ENCODE assay signal across 10 mouse cellular contexts in genomic region chr14:20668154-20668810, GRCm38 (mm10). TPM values are rescaled to one million over a fixed set of nuclear protein-coding genes. Genes with fewer than 3 reads are reported as not detected.
DNase-seq lines count a peak whose midpoint lies in the region; ATAC-seq and TF ChIP-seq lines count a peak whose summit lies in the region.
"Had no signal": no experiment of that assay in that cellular context is flagged by ENCODE, and none has a peak within 500 bp of the region (broad histone marks: within the 10 kb centered on the region; RNA-seq: fewer than 3 reads in every experiment).

TSS of gene Synpo2l (minus strand) at chr14:20668354.

- peak within 1 kb of the TSS; percentile 95 to 96 for H3K27ac ChIP-seq in heart, embryonic 14.5 days (replicated peaks in 1 of 2; ENCODE audit: control insufficient read depth in 1 of 2, insufficient read depth in 1 of 2, low read depth in 2 of 2, low read length in 2 of 2)
- no peak within 1 kb of the TSS for H3K27ac ChIP-seq in hindbrain, embryonic 16.5 days (ENCODE audit: low read depth, low read length)

- H3K79me2 ChIP-seq in C2C12 (ENCODE audit: control insufficient read depth, insufficient read depth), result peaks cover 5% of the 10 kb centered on the region

- peak within 1 kb of the TSS; percentile 81 for H3K9ac ChIP-seq in heart, embryonic 14.5 days (ENCODE audit: low read length)
- no peak within 1 kb of the TSS for H3K9ac ChIP-seq in hindbrain, embryonic 16.5 days (ENCODE audit: low read depth, low read length)

- H3K36me3 ChIP-seq in C2C12 (ENCODE audit: control insufficient read depth, insufficient read depth), result no peaks in the 10 kb centered on the region
- 0 out of 2 replicates have a peak, but pooled peaks cover 3% of the 10 kb centered on the region for H3K36me3 ChIP-seq in heart, embryonic 14.5 days (ENCODE audit: control insufficient read depth, insufficient read depth, low read length)
- H3K36me3 ChIP-seq in hindbrain, embryonic 16.5 days (ENCODE audit: control insufficient read depth, insufficient read depth, low read length), result no peaks in the 10 kb centered on the region

- DNase-seq in gastrocnemius, adult 8-10 months (ENCODE audit: low spot score in 2 of 2), result peak; percentile 71 to 83
- DNase-seq in kidney, postnatal 14 days, result peak; percentile 59
- DNase-seq in urinary bladder, postnatal 4 days (ENCODE audit: low spot score in 2 of 2), result no peak
- DNase-seq in embryo, embryonic 11 days, result no peak
- DNase-seq: thymus, adult 2 months had no signal

- no peak within 1 kb of the TSS for H3K4me3 ChIP-seq in C2C12 (ENCODE audit: insufficient read depth, poor library complexity, severe bottlenecking)
- H3K4me3 ChIP-seq in heart, embryonic 14.5 days (ENCODE audit: control insufficient read depth in 1 of 2, insufficient read depth in 1 of 2, low read depth in 1 of 2, low read length in 2 of 2), result peak within 1 kb of the TSS; percentile 43 to 52
- no peak within 1 kb of the TSS for H3K4me3 ChIP-seq in hindbrain, embryonic 16.5 days (ENCODE audit: low read length)

- H3K4me1 ChIP-seq in heart, embryonic 14.5 days (ENCODE audit: control insufficient read depth in 2 of 2, insufficient read depth in 2 of 2, low read length in 2 of 2), result peaks cover 16 to 34% of the 10 kb centered on the region in 2 experiments
- H3K4me1 ChIP-seq in hindbrain, embryonic 16.5 days (ENCODE audit: control insufficient read depth, insufficient read depth, low read depth, low read length), result no peaks in the 10 kb centered on the region

- H3K79me3 ChIP-seq in C2C12 (ENCODE audit: low read depth), result no peaks in the 10 kb centered on the region

- 45% methylated on average over 8 of the region's 8 CpGs for WGBS in heart, embryonic 14.5 days
- WGBS in hindbrain, embryonic 16.5 days, result 85% methylated on average over 8 of the region's 8 CpGs

- peak; percentile 60 for ATAC-seq in heart, embryonic 14.5 days (ENCODE audit: insufficient number of reproducible peaks, insufficient read depth, low FRiP score, low read depth)
- no peak for ATAC-seq in hindbrain, embryonic 16.5 days
- no peak for ATAC-seq in cerebellum, adult (ENCODE audit: insufficient number of reproducible peaks, low FRiP score, low TSS enrichment)
- ATAC-seq: inflammation-experienced regulatory T-cells, adult 6 months had no signal

- peak within 1 kb of the TSS; percentile 73 for H3K4me2 ChIP-seq in heart, embryonic 14.5 days (ENCODE audit: low read length)
- no peak within 1 kb of the TSS for H3K4me2 ChIP-seq in hindbrain, embryonic 16.5 days (ENCODE audit: low read length)

- 0 out of 2 replicates have a peak, but pooled peaks cover 4% of the 10 kb centered on the region for H3K9me3 ChIP-seq in heart, embryonic 14.5 days (ENCODE audit: control insufficient read depth, low read length)
- H3K9me3 ChIP-seq in hindbrain, embryonic 16.5 days (ENCODE audit: control insufficient read depth, low read length), result no peaks in the 10 kb centered on the region

- H3K27me3 ChIP-seq in C2C12 (ENCODE audit: control insufficient read depth, insufficient read depth, insufficient read length), result no peaks in the 10 kb centered on the region
- no peaks in the 10 kb centered on the region for H3K27me3 ChIP-seq in heart, embryonic 14.5 days (ENCODE audit: control insufficient read depth, insufficient read depth, low read length)
- peaks cover 7% of the 10 kb centered on the region; the same call in 1 of the 2 replicates for H3K27me3 ChIP-seq in hindbrain, embryonic 16.5 days (replicated peaks; ENCODE audit: control insufficient read depth, insufficient read depth, low read length)

- H3ac ChIP-seq in C2C12 (ENCODE audit: control insufficient read depth, insufficient read length, low read depth), result no peak within 1 kb of the TSS

- no peak for TF ChIP-seq CTCF in C2C12 (IDR thresholded peaks at IDR 0.05; ENCODE audit: control insufficient read depth, insufficient read depth, insufficient read length)

TF ChIP-seq in C2C12, 6 proteins besides CTCF, POLR2A, EP300 and RAD21:
- TF ChIP-seq MAX (IDR thresholded peaks at IDR 0.05), result no peak
- peak; percentile 76 for TF ChIP-seq MYOD1 (IDR thresholded peaks at IDR 0.05; ENCODE audit: control insufficient read depth, insufficient read length, low read depth)

RNA-seq across cellular contexts. Expression of gene Synpo2l, which starts in this region (rescaled TPM):
- 42.3 TPM for polyA plus RNA-seq in C2C12 (2012; fragmentation: generic; extraction: Trizol)
- total RNA-seq in gastrocnemius, adult 8-10 months (2022), result 100 to 1,000 TPM; 153 to 168 (median 158) TPM
- polyA plus RNA-seq in heart, embryonic 14.5 days (2014; fragmentation: Nextera tagmentation; extraction: Ambion mirVana), result 153 and 172 TPM in 2 replicates
- 0.23 and 1.6 TPM in 2 replicates for polyA plus RNA-seq in hindbrain, embryonic 16.5 days (2015; fragmentation: Nextera tagmentation; extraction: Ambion mirVana)
- polyA plus RNA-seq: inflammation-experienced regulatory T-cells, adult 6 months had no signal

Comparison
In these comparisons a context has a peak if more than half of its experiments do, and no peak if none do; other contexts are left out.
1. RNA of gene Synpo2l (polyA plus RNA-seq): 153 to 172 TPM in heart, embryonic 14.5 days and 42.3 TPM in C2C12 (single experiment); 0.23 to 1.6 TPM in hindbrain, embryonic 16.5 days; every median in the first group is over 10 times any median in the second.
2. H3K4me3 ChIP-seq: peak in heart, embryonic 14.5 days (2 of 2); none in C2C12 (single experiment) and hindbrain, embryonic 16.5 days (single experiment).
3. DNase-seq: peak in gastrocnemius, adult 8-10 months (2 of 2) and kidney, postnatal 14 days (single experiment); none in urinary bladder, postnatal 4 days (0 of 2) and embryo, embryonic 11 days (single experiment).